Mouse (Mus musculus) cerebellum, adult 2 months (tissue): ENCODE data around the gene Oasl1. TPM values are rescaled to one million over a fixed set of nuclear protein-coding genes. Genes with fewer than 3 reads are reported as not detected.
A peak's percentile ranks its signal among the peaks of the same experiment; 100 is the strongest.

Experiments
- DNase-seq, 2 experiments: peaks; one replicate each; pipeline ENCODE4 v3.0.0; 2021
- H3K27ac ChIP-seq: fragments of 200-500 bp; 2 replicates; pipeline ENCODE4 v1.5.1; 2012; ENCODE audit warnings: low read length, control low read depth, inconsistent platforms; ENCODE audit not compliant: insufficient read depth
- H3K27me3 ChIP-seq: fragments of 200-500 bp; 2 replicates; pipeline ENCODE4 v1.6.1; 2012; ENCODE audit warnings: inconsistent platforms, mild to moderate bottlenecking, low read length, moderate library complexity; ENCODE audit not compliant: control insufficient read depth, insufficient read depth
- H3K4me1 ChIP-seq: fragments of 200-500 bp; 2 replicates; pipeline ENCODE4 v1.6.1; 2011; ENCODE audit warnings: low read length; ENCODE audit not compliant: control insufficient read depth, insufficient read depth
- H3K4me3 ChIP-seq: fragments of 200-500 bp; replicated peaks from 2 replicates; pipeline ENCODE3; 2011; ENCODE audit warnings: mild to moderate bottlenecking, low read depth, low read length, control low read depth; ENCODE audit not compliant: insufficient read depth
- CTCF ChIP-seq: fragments of 200-500 bp; IDR thresholded peaks from 2 replicates; pipeline ENCODE4 v1.5.1; 2011; ENCODE audit warnings: low read depth, mild to moderate bottlenecking, control low read depth, low read length, moderate library complexity, borderline replicate concordance; ENCODE audit not compliant: insufficient read depth
- POLR2A ChIP-seq: fragments of 200-500 bp; IDR thresholded peaks from 2 replicates; pipeline ENCODE4 v1.6.1; 2011; ENCODE audit warnings: low read length, control low read depth, borderline replicate concordance; ENCODE audit not compliant: insufficient read depth
- WGBS: fragments of 180-500 bp; shearing (Covaris S2); methylation state at CpG from one replicate; pipeline ENCODE4 v1.1.7; 2018; 5-methylcytosine and 5-hydroxymethylcytosine counted together
- polyA plus RNA-seq: library from polyadenylated mRNA; depleted of rRNA; stranded (reverse); fragments of >200 nt; gene quantifications from 2 replicates; pipeline ENCODE4 v1.2.3, GENCODE M21; 2012

Gene Oasl1
- polyA plus RNA-seq, 1 experiment = 0.46 TPM

DNA sequence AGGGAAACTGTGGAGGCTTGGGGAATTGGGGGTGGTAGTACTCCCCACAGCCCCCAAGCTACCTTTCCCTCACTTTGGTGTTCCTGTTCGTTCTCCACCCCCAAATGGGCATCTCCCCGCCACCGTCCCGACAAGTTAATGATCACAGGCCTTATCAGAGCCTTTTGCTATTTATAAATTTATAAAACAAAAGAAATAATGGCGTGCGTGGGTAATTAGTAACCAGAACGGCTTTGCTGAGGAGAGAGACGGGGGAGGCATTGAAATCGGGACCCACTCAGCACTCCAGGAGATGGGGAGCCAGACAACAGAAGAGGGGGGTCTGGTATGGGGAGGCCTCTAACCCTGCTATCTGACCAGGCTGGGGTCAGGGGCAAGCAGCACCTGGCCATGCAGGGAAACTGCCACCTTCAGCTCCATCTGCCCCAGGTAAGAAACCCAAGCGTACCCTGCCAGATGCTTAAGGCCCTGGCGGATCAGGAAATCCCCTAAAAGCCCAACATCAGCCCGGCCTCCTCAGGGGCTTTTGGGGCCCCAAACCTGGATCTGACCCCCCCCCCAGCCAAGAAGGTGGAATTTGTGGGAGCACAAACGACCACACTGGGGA, 46.7 kb downstream of the Oasl1 start:
- Histone ChIP-seq H3K27me3 (no peaks in the 10 kb centered on the region), H3K4me3 (no peak overlapping the region), H3K27ac (no peak overlapping the region), H3K4me1 (0 out of 2 replicates have a peak, but pooled peaks cover 5% of the 10 kb centered on the region)
- no peak for DNase-seq
- WGBS = 77% methylated on average over 13 of the region's 13 CpGs
- TF ChIP-seq CTCF (no peak), POLR2A (no peak)

DNA sequence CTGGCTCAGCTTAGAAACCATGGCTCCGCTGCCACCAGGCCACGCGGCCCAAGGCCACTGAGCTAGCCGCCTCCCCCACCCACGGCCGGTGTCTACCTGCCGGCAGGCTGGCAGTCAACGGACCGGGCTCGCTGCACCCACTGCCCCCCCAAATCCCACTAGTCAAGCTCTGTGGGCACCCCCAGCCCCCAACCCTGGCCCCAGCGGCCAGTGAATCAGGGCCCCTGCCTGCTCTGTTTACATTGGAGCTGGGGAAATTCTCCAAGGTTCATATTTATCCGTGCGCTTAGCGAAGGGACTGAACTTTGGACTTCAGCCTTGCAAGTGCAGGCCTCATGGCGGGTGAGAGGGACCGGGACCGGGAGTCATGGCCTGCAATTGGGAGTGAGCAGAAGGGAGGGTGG, 47.8 kb downstream of the Oasl1 start, which contains the start of gene Hnf1a:
Hnf1a (minus strand) TSS at position 271 of the 404 bp plus-strand sequence.
- DNase-seq = no peak
- no peak for TF ChIP-seq CTCF
- no peak for TF ChIP-seq POLR2A
- Histone ChIP-seq H3K27ac (no peak within 1 kb of the TSS), H3K27me3 (no peaks in the 10 kb centered on the region), H3K4me3 (no peak within 1 kb of the TSS), H3K4me1 (0 out of 2 replicates have a peak, but pooled peaks cover 5% of the 10 kb centered on the region)
- 87% methylated on average over 17 of the region's 17 CpGs for WGBS

DNA sequence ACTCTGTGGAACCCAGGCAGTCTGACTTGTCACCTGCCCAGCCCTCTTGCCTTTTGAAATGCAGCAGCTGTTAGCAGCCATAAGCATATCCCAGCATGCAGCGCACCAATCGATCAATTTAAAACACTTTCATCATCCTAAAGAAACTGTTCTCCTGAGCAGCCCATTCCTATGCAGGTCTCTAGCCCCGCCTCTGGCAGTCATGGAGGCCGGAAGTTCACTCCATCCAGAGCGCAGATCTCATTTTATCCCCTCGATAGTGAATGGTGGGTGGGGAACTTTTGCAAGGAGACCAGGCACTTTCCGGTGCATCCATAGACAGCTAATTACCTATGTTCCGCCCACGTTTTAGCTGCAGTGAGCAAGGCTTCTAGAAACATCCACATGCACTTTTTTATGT, 49.2 kb downstream of the Oasl1 start:
- Histone ChIP-seq H3K4me3 (no peak overlapping the region), H3K27ac (no peak overlapping the region), H3K4me1 (0 out of 2 replicates have a peak, but pooled peaks cover 4% of the 10 kb centered on the region), H3K27me3 (no peaks in the 10 kb centered on the region)
- DNase-seq = no peak
- no peak for TF ChIP-seq POLR2A
- no peak for TF ChIP-seq CTCF
- 88% methylated on average over 9 of the region's 9 CpGs for WGBS

DNA sequence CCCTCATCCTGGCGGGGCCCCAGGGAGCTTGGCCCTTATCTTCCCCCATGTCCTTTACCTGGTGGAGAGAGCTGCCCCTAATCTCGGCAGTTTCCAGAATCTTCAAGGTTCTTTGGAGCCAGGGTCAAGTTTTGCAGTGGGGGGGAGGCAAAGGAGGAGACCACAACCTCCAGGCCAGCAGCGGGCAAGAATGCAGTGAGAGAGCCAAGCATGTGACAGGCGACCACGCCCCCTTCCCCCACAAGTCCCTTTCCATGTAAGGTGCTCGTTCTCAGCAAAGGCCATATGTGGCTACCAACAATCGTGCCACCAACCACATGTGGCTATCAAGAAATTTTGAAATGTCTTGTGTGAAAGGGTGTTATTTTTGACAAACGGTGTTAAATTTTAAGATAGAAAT, 50.1 kb downstream of the Oasl1 start:
- WGBS = 66% methylated on average over 8 of the region's 8 CpGs
- no peak for DNase-seq
- H3K4me3 ChIP-seq = no peak overlapping the region
- no peaks in the 10 kb centered on the region for H3K27me3 ChIP-seq
- TF ChIP-seq POLR2A (no peak), CTCF (no peak)
- no peaks in the 10 kb centered on the region for H3K4me1 ChIP-seq
- H3K27ac ChIP-seq = no peak overlapping the region

DNA sequence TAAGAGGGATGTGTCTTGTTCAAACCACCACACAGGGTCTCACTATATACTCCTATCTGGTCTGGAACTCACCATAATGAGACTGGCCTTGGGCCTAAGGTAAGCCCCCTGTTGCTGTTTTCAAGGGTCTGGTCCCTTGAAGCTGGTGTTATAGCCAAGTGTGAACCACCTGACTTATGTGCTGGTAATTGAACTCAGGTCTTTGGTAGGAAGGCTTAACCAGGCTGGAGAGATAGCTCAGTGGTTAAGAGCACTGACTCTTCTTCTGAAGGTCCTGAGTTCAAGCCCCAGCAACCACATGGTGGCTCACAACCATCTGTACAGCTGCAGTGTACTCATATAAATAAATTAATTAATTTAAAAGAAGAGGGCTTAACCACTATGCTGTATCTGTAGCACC, 53.9 kb downstream of the Oasl1 start:
- H3K4me3 ChIP-seq = no peak overlapping the region
- no peak overlapping the region for H3K27ac ChIP-seq
- H3K4me1 ChIP-seq = no peaks in the 10 kb centered on the region
- TF ChIP-seq CTCF = no peak
- TF ChIP-seq POLR2A = no peak
- DNase-seq = no peak
- H3K27me3 ChIP-seq = no peaks in the 10 kb centered on the region

DNA sequence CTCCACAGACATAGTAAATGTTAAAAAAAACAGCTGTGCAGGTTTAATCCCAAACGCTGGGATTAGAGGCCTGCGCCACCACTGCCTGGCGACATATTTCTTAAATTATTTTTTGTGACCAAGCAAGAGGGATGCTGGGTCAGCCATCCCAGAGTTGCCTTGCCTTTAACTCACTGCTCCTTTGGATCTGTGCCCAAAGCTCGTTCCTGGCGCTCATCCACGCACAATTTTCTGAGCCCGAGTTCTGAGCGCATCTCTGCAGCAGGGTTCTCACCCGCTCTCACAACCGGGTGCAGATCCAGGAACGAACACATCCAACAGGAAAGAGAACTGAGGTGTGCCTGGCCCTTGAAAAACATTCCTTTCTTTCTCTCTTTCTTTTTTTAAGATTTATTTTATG, 55.4 kb downstream of the Oasl1 start:
- no peak overlapping the region for H3K27ac ChIP-seq
- peak; percentile 24 to 46 for DNase-seq
- no peak overlapping the region for H3K4me3 ChIP-seq
- TF ChIP-seq POLR2A (no peak), CTCF (no peak)
- no peaks in the 10 kb centered on the region for H3K4me1 ChIP-seq
- no peaks in the 10 kb centered on the region for H3K27me3 ChIP-seq
- WGBS = 21% methylated on average over 11 of the region's 11 CpGs

DNA sequence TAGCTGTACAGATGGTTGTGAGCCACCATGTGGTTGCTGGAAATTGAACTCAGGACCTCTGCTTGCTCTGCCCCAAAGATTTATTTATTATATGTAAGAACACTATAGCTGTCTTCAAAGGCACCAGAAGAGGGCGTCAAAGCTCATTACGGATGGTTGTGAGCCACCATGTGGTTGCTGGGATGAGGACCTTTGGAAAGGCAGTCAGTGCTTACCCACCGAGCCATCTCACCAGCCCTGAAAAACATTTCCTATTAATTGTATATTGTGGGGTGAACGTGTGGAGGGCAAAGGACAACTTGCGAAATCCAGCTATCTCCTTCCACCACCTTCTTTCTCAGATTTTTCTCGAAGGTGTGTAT, 55.8 kb downstream of the Oasl1 start:
- Histone ChIP-seq H3K27ac (no peak overlapping the region), H3K4me1 (no peaks in the 10 kb centered on the region), H3K4me3 (peak overlapping the region; percentile 18), H3K27me3 (no peaks in the 10 kb centered on the region)
- no peak for DNase-seq
- TF ChIP-seq POLR2A (no peak), CTCF (no peak)
- 4% methylated on average over 6 of the region's 6 CpGs for WGBS

DNA sequence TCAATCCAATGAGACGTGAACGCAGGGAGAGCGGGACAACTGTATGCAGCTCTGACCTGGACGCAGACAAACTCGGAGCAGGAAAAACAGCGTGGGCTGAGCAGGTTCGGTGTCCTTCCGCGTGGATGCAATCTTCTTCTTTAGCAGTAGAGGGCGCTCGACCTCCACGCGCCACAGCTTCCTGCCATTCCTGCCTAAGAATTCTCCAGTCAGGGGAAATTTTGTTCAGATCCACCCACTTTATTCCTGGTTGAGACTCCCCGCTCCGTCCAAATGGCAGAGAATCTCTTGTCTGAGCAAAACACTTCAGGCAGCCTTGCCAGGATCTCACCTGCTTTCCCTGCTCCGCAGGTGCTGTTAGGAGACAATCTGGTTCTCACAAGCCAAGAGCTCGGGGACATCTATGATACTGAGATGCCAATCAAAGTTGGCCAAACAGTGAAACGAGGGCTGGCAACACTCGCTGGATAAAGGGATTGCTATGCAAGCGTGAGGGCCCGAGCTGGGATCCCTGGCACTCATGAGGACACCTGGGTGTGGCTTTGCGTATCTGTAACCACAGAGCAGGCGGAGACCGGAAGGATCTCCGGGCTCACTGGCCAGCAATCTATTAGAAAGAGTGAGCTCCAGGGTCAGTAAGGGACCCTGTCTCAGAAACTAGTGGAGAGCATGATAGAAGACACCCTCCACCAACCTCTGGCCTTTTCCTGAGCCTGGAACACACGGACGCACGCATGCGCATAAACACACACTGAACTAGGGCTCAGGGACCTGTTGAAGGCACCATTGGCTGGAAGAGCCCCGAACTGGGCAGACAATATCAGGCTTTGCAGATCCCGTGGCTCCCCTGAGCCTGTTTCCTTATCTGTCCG, 56.4 kb downstream of the Oasl1 start:
- TF ChIP-seq CTCF (peak; percentile 99), POLR2A (no peak)
- 2% methylated on average over 32 of the region's 32 CpGs for WGBS
- no peak overlapping the region for H3K27ac ChIP-seq

More for the DNA sequence above, 56.4 kb downstream of the Oasl1 start:
- DNase-seq = peak; percentile 81 to 88
- Histone ChIP-seq H3K4me1 (no peaks in the 10 kb centered on the region), H3K27me3 (no peaks in the 10 kb centered on the region), H3K4me3 (peak overlapping the region; percentile 53)
